Mouse (Mus musculus) layer of hippocampus, adult 18-20 months (tissue): ENCODE measurements at regions not wholly inside any gene's neighbourhood (a gene's known extent, or its start where the extent isn't known, plus 50 kb on each side); places are given as distances from the start of the nearest gene placed in this dataset.
A peak's percentile ranks its signal among the peaks of the same experiment; 100 is the strongest.

Experiments used
- DNase-seq, 2 experiments: peaks; one replicate each; pipeline ENCODE4 v3.0.0; 2022; ENCODE audit warnings: low spot score in 2 of 2

DNA sequence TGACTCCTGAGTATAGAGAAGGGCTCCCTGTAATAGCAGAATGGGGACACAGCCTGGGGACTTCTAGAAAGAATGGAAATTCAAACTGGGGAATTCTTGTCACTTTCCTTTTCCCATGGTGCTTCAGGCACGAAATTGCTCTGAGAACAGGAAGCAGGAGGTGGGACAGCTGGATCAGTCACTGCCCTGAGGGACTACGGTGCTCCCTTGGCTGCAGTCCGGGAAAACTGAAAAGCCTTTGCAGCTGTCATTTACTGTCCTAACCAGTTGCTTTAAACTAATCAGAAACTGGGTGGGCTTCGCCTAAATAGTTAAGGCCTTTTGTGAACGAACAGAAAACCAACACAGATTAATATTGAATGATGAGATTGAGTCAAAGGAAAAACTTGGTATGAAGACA lies 237.9 kb downstream of the Cbln4 start:
- no peak for DNase-seq

- DNase-seq: peak in 1 of 2 experiments; percentile 46
These were observed 242.6 kb downstream of the Cbln4 start for GRCm38 (mm10) chr2:171800511-171801268.

DNA sequence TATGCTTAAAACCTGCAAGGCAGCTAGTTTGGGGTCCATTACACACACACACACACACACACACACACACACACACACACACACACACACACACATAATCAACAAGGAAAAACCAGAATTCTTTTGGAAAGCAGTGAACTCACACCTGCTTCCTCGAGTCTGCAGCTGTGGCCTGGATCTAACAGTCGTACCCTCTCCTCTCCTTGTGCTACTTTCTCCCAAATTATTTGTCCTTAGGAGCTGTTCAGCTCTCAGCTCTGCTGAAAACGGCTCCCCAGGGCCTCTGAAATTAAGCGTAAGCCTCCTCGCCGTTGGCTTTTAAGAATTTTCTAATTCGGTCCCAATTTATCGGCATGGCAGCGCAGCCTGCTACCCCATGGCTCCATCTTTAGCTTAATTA lies 243.9 kb downstream of the Cbln4 start:
- DNase-seq: no peak

GRCm38 (mm10) chr2:171790686-171791085 lies 252.6 kb downstream of the Cbln4 start:
- no peak for DNase-seq

DNA sequence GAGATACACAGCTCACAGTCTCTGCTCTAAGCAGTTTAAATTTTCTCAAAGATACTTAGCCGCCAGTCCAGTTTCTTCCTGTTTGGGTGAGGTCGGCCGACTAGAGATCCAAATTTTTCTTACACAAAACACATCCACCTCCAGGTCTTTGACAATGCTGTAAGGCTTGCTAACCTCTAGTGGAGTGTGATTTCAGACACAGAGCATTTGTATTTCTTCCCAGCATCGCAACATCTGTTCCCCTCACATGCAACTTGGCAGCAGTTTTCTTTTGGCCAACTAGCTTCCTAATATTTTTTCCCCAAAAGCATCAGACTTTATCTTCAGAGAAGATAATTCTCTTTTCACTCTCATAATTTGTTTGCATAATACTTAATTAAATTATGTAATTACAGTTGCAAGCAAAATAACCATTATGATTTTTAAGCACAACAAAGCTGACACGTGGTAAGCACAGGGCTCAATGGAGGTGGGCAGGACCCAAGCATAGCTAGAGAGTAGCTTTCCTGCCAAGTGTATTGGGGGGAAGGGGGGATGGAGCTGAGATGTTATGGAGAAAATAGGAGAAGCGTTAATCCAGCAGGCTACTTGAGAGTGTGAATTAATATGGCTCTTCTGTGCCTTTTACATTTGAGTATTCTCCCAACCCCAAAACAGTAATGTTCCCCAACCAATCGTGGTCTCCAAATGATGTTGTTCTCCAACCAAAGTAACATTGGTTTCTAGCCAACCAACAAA lies 276.9 kb downstream of the Cbln4 start:
- no peak for DNase-seq

DNA sequence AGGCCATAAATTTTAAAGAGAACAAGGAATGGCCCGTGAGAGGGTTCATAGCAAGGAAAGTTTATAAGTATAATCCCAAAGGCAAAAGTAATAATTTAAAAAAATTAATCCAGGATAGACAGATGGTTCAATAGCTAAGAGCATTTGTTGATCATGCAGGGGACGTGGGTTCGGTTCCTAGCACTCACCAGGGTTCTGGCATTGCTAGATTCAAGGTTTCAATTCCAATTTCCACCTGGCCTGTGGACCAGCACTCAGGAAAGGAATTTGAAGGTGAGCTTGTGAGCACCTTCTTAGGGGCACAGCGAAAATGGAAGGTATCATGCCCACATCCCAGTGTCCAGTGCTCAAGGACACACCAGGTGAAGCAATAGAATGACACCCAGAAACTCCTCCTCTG lies 278.2 kb downstream of the Cbln4 start:
- no peak for DNase-seq

GRCm38 (mm10) chr2:171753502-171753901 lies 289.8 kb downstream of the Cbln4 start:
- peak in 1 of 2 experiments; percentile 4 for DNase-seq

DNA sequence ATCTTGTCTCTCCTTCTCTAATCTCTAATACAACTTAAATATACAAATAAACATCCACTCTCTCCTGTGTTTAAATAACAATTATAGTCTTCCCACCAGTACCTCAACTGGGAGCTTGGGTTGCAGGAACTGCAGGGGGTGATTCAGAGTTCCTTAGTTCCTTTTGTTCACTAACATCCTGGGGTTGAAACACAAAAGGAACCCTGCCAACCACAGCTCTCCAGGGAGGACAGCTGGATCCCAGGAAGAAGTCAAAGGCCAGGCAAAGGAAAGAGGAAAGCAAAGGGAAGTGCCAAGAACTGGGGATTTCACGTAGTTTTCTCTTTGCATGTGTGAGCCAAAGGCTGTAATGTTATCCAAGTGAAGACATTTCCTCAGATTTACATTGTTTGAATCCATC lies 296.1 kb downstream of the Cbln4 start:
- DNase-seq: no peak

GRCm38 (mm10) chr2:171743111-171743510 lies 300.2 kb downstream of the Cbln4 start:
- DNase-seq: no peak

GRCm38 (mm10) chr2:171742706-171743105 lies 300.6 kb downstream of the Cbln4 start:
- no peak for DNase-seq

GRCm38 (mm10) chr2:171737761-171738160 lies 305.5 kb downstream of the Cbln4 start:
- no peak for DNase-seq

DNA sequence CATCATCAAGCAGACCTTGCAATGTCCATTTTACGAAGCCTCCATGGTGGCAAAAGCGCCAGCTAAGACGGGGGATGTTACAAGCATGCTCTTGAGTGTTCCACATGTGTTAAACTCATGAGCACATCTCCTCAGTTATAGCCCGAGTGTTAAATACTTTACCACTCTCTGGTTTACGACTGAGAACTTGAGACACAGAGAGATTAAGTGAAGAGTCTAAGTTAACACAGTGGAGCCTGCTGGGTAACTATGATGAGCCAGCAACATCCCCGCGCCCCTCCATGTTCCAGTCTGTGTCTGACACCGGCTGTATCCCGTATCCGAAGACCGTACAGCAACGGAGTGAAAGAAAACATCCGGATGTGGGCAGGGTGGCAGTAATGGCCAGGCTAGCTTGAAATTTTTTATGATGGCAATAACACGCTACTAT lies 308.2 kb downstream of the Cbln4 start:
- no peak for DNase-seq

- DNase-seq: no peak
These were observed 308.7 kb downstream of the Cbln4 start for GRCm38 (mm10) chr2:171734634-171734987.

DNA sequence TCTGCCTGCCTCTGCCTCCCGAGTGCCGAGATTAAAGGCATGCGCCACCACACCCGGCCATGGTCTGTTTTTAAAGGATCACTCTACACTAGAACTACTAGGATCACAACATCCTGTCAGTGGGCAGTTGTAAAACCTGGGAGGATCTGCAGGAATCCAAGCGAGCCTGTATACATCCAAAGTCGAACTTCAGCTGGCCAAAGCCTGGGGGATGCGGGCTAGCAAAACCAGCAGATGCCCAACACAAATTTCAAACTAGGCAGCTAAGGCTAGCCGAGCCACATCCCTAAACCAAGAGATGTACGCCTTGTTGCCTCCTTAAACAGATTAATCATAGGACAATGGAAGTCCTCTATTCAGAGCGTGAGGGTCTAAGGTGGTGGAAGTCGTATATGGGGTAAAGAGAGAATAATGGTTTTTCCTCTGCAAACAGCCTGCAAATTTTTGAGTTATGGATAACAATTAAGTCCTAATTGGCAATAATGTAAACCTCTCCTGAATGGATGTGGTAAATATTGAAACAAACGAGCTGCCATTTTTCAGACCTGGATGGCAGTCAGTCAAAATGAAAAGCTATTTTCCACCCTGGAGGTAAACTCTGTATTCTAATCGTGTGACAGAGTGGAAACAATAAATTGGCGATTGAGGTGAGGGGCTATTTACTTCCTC lies 309.2 kb downstream of the Cbln4 start:
- no peak for DNase-seq

GRCm38 (mm10) chr2:171719269-171719668 lies 324.0 kb downstream of the Cbln4 start:
- no peak for DNase-seq

DNA sequence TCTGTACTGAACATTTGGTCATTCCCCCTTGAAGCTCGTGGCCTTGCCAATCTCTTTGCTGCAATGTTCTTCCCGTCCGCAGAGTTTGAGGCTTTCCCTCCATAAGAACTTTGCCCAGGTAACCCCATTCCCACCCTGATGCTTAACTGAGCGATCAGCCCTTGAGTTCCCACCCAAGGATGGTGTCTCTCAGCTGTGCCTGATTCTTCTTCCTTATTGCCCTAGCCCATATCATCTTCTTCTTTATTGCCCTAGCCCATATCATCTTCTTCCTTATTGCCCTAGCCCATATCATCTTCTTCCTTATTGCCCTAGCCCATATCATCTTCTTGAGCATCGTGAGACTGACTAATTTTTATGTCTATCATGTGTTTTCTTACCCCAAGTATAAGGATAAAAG lies 324.4 kb downstream of the Cbln4 start:
- no peak for DNase-seq

DNA sequence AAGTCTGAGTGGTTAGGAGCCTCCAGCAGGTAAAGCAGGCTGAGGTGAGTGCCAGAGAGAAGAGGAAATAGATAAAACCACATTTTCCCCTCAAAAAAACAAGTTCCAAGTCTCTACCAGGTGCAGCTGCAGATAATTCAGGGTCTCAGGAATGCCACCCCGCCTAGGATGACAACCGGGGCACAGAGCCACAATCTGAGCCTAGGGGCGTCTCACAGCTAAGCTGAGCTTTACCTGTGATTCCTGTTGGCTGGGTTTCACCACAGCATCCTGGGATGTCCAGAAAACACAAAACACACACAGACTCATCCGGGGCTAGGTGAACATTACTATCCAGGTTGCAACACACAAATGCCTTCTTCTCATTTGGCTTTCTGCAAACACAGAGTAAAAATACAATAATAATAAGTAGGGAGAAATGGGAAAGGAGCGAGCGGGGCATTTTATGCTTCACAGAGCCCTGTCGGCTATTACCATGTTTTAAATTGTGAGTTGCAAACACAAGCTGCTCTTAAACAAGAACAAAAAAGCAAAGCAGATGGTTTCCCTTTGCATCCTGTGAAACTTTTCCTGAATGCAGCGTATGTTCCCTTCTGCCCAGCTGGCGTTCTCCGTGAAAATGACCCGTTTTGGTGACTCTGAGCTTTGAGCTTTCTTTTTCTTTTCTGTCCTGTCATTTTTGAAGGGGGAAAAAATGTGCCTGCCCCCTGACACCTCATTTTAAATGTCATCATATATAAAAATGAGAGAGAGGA lies 330.3 kb downstream of the Cbln4 start:
- peak; percentile 46 to 77 for DNase-seq

GRCm38 (mm10) chr2:171693526-171693925 lies 349.7 kb downstream of the Cbln4 start:
- no peak for DNase-seq

DNA sequence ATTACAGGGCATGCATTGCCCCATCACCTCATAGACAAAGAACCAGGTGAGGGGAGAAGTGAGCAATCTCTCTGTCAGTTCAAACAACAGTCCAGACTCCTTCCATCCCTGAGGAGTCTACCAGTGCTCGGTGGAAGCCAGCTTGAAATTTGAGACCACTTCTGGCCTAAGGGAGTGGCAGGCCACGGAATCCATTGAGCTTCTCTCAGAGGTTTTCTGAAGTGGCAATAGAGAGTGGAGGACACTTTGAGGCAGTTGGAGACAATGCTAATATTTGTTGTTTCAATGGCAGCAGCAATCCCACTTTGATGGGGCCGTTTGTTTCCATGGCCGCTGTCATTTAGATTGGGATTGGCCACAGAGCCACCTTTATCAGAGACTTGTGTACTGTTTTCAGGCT lies 352.5 kb downstream of the Cbln4 start:
- no peak for DNase-seq

DNA sequence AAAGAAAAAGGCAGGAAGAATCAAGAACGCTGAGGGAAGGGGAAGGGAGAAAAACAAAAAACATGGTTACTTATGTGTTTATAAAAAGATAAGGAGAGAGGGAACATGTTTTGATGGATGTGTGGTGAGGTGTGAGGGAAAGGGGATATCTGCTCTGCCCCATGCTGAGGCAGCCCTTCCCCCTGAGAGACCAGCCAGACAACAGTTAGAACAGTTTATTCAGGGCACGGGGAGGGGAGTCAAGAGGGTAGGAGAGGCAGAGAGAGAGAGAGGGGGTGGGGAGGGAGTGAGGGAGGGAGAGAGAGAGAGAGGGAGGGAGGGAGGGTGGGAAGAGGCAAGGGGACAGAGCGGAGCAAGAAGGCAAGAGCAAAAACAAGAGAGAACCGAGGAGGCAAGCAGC lies 354.2 kb downstream of the Cbln4 start:
- no peak for DNase-seq

DNA sequence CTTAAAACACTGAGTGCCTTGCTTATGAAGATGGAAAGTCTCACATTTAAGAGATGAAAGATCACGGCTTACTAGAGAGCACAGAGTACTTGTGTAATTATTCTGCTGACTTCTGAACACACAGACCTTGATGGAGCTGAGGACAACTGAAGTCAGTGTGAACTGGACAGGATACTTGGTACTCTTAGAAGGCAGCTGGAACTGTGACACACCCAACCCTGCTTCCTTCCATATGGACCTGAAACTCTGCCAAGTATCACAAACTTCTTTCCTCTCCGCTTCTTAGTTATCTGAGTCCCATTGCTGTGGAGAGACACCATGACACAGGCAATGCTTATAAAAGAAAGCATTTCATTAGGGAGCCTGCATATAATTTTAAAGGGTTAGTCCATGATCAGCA lies 365.3 kb downstream of the Cbln4 start:
- DNase-seq: no peak

- no peak for DNase-seq
These were observed 366.1 kb downstream of the Cbln4 start for GRCm38 (mm10) chr2:171677128-171677527.
